Mouse (Mus musculus): ENCODE results near the gene Ugt2b37. TPM values are rescaled to one million over a fixed set of nuclear protein-coding genes. Genes with fewer than 3 reads are reported as not detected.
"Not testable (repeated sequence)": the region's sequence is repeated elsewhere in the genome, so short reads cannot be mapped to it uniquely, and the experiment has no call there.

Ugt2b37 gene
- not detected for total RNA-seq (2021)
- long read RNA-seq, experiment 1, result 0 reads
- long read RNA-seq, experiment 2, result 0 reads

- DNase-seq, result not testable (repeated sequence)
Measured at GRCm38 (mm10) chr5:87254676-87255075, at the start of gene Ugt2b37. TSS of gene Ugt2b37 (minus strand) at chr5:87254804.

GRCm38 (mm10) chr5:87286180-87286579 is 31.6 kb upstream of the Ugt2b37 start:
- DNase-seq, result not testable (repeated sequence)

- not testable (repeated sequence) for DNase-seq
Measured at GRCm38 (mm10) chr5:87275986-87276385, 21.4 kb upstream of the Ugt2b37 start.

- DNase-seq, result no peak
Measured at GRCm38 (mm10) chr5:87275581-87275980, 21.0 kb upstream of the Ugt2b37 start.

- DNase-seq, result no peak
Measured at GRCm38 (mm10) chr5:87255831-87256230, 1.2 kb upstream of the Ugt2b37 start.

GRCm38 (mm10) chr5:87242140-87242539 is 12.5 kb downstream of the Ugt2b37 start:
- DNase-seq, result not testable (repeated sequence)

- not testable (repeated sequence) for DNase-seq
Measured at GRCm38 (mm10) chr5:87196430-87196829, 58.2 kb downstream of the Ugt2b37 start.

Other genes with a start within 250 kb of the Ugt2b37 start
- not detected for gene Ugt2b36, start 162.2 kb downstream of the Ugt2b37 start, total RNA-seq (2021)
- gene Ugt2b5, start 114.5 kb downstream of the Ugt2b37 start, total RNA-seq (2021), result not detected
- gene Ugt2a3, start 82.4 kb upstream of the Ugt2b37 start, total RNA-seq (2021), result not detected
- gene Ugt2b38, start 169.4 kb upstream of the Ugt2b37 start, total RNA-seq (2021), result not detected
- gene Ugt2a2, start 227.5 kb upstream of the Ugt2b37 start, total RNA-seq (2021), result not detected
- gene Gm43638, start 232.0 kb upstream of the Ugt2b37 start, total RNA-seq (2021), result not detected
- not detected for gene Ugt2a1, start 236.1 kb upstream of the Ugt2b37 start, total RNA-seq (2021)

Measured in gastrocnemius, postnatal 10 days (tissue).